Mouse (Mus musculus): Measurements from ENCODE around the gene Znrd1. TPM values are rescaled to one million over a fixed set of nuclear protein-coding genes. Genes with fewer than 3 reads are reported as not detected.

The Znrd1 gene
- total RNA-seq, 2 experiments from 2014 or later = 30.6 to 31.6 TPM

DNA sequence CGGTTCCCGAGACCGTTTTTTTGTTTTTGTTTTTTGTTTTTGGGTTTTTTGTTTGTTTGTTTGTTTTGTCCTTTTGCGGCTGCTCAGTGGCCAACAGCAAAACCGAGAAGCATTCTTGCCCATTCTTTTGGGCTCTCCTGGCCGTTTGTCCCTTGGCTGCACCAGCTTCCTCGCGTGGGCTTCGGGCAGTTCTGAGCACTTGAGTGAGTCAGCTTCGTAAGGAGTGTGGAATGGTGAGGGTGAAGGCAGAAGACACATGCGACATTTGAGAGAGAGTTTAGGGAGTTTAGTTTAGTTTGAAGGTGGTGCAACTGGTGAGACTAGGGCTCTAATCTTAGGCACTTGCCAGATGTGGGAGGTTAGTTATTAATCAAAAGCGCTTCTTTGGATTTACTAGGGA lies 525 bp upstream of the Znrd1 start:
- Histone ChIP-seq H3K4me3 (peak overlapping the region; percentile 94), H3K27ac (peak overlapping the region; percentile 88)
- peak in 1 of 2 experiments; percentile 26 for DNase-seq (ENCODE audit: extremely low spot score in 1 of 2, low spot score in 2 of 2)
- no peak for TF ChIP-seq CTCF (IDR thresholded peaks at IDR 0.05)
- intact Hi-C loops (cut with DNase I) = loop anchor here (1.0 to 5.0 kb wide), 4 partner anchors 17 to 122 kb away; partner anchors contain the start of genes Rnf39 and Trim26

DNA sequence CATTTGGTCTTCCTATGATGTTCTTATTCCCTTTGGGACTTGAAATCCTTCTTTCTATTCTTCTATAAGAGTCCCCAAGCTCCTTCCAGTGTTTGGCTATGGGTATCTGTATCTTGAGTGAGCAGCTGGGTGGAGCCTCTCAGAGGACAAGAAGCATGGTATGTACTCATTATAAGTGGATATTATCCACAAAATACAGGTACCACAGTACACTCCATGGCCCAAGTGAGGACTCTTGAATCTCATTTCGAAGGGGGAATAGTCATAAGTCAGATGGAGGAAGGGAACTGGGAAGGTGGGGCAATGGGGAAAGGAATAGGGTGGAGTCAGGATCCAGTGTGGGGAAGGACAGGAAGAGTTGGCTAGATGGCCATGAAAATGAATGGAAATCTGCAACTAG lies 5.3 kb downstream of the Znrd1 start:
- intact Hi-C loops (cut with DNase I) = no loop called here
- no peak for DNase-seq (ENCODE audit: extremely low spot score in 1 of 2, low spot score in 2 of 2)
- H3K4me3 ChIP-seq = no peak overlapping the region
- no peak overlapping the region for H3K27ac ChIP-seq
- TF ChIP-seq CTCF (IDR thresholded peaks at IDR 0.05) = no peak

DNA sequence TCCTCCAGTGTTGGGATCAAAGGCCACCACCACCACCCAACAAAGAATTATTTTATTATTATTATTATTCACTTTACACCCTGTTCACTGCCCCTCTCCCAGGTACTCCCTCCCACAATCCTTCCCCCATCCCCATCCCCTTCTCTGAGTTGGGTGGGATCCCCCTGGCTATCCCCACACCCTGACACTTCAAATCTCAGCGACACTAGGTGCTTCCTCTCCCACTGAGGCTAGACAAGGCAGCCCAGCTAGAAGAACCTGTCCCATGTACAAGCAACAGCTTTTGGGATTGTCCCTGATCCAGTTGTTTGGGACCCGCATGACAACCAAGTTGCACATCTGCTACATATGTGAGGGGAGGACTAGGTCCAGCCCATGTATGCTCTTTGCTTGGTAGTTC lies 5.7 kb downstream of the Znrd1 start:
- DNase-seq (ENCODE audit: extremely low spot score in 1 of 2, low spot score in 2 of 2) = no peak
- Histone ChIP-seq H3K4me3 (no peak overlapping the region), H3K27ac (no peak overlapping the region)
- intact Hi-C loops (cut with DNase I) = no loop called here
- no peak for TF ChIP-seq CTCF (IDR thresholded peaks at IDR 0.05)

DNA sequence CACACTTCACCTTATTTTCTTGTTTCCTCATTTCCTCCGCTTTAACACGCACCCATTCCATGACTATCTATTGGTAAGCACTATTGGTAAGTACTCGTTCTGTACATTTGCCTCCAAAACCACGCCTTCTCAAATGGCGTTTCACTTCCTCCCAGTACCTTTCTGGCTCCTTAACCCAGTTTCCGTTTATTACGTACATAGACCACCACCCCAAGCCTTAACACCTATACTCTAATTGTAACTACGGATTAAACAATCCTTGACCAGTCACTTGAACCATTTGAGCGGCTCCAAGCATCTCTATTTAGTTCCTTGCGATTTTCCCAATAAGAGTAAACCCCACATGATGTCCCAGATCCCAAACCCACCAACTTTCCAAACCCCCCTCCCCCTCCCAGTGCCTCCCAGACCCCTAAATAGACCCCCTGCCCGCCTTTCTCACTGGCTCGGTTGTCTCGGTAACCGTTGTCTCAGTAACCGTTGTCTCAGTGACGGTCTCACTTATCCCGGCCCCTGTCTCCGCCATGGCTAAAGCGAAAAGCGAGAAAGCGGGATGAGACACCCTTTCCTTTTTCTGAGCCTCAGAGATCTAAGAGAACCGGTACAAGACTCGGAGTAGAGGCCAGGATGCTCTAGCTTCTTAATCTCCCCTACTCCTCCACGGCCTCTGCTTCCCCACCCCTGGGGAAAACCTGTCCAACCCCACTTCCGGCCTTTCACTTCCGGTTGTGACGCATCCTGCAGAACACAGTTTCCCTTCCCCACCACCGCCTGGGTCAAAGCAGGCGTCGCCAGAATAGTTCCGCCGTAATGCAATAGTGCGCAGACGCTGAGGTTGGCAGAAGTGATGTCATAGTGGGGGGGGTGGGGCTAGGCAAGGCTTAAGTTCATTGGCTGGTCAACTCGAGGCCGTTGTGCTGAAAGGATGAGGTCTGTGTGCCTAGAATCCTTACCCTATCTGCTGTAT lies 7.1 kb downstream of the Znrd1 start, which contains the start of gene Ppp1r11:
Gene Ppp1r11 (minus strand): TSS at position 761 of the 967 bp plus-strand sequence.
- Histone ChIP-seq H3K27ac (peak within 1 kb of the TSS; percentile 81), H3K4me3 (peak within 1 kb of the TSS; percentile 76)
- peak; percentile 93 to 96 for DNase-seq (ENCODE audit: extremely low spot score in 1 of 2, low spot score in 2 of 2)
- intact Hi-C loops (cut with DNase I) = no loop called here
- TF ChIP-seq CTCF (IDR thresholded peaks at IDR 0.05) = no peak

DNA sequence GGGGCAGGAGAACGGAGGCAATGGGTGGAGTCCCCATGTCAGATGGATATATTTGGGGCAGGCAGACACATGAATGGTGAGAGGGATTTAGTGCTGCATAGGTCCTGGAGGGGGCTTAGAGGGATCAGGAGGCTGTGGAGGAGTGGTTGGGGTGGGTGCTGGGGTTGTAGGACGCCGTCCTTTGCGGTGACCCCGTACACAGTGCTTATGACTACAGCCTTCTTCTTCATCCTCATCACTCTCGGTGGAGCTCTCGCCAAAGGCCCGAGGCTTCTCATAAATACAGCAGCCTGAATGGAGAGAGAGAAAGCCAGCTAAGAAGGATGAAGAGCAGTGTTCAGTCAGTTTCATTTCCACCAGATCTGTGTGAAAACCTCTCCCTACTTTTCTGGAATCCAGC lies 9.1 kb downstream of the Znrd1 start:
- Histone ChIP-seq H3K27ac (no peak overlapping the region), H3K4me3 (no peak overlapping the region)
- intact Hi-C loops (cut with DNase I) = no loop called here
- DNase-seq (ENCODE audit: extremely low spot score in 1 of 2, low spot score in 2 of 2) = no peak
- TF ChIP-seq CTCF (IDR thresholded peaks at IDR 0.05) = no peak

DNA sequence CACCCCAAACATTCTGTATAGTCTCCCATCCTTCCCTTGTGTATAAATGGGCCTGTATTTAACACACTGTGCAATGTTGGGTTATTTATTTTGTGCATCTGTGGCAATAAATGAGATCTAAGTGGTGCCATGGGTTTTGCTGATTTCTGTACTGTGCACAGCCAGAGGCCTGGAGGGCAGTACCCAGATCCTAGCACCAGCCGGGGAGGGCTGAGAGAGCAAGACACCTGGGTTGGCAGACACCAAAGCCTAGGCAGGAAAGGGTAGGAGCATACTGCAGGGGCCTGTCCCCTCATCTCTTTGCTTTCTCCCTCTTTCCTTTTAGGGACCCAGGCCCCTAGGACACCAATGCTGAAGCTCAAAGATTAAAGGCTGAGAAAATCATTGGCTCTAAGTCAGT lies 10.1 kb downstream of the Znrd1 start:
- H3K4me3 ChIP-seq = no peak overlapping the region
- intact Hi-C loops (cut with DNase I) = no loop called here
- no peak for TF ChIP-seq CTCF (IDR thresholded peaks at IDR 0.05)
- no peak for DNase-seq (ENCODE audit: extremely low spot score in 1 of 2, low spot score in 2 of 2)
- H3K27ac ChIP-seq = no peak overlapping the region

DNA sequence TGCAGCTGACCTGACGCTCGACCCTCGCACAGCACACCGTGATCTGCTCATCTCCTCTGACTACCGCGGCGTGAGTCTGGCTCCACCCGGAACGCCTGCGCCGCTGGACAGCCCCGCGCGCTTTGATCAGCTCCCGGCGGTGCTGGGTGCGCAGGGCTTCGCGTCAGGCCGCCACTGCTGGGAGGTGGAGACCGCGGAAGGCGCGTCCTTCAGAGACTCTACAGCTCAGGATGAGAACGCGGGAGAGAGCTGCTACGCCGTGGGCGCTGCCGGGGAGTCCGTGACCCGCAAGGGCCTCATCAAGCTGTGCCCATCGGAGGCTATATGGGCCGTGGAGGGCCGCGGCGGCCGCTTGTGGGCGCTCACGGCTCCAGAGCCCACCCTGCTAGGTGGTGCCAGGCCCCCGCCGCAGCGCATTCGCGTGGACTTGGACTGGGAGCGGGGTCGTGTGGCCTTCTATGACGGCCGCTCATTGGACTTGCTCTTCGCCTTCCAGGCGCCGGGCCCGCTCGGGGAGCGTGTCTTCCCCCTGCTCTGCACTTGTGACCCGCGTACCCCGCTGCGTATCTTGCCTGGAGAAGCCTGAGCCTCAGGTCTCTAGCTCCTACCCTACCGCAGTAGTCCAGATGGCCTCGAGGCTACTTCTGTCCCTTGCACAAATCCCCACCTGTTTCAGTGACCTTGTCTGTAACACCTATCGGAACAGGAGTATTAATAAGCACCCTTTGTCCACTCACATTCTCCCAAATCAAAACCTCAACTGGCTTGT lies 11.1 kb downstream of the Znrd1 start:
- H3K4me3 ChIP-seq = peak overlapping the region; percentile 55
- H3K27ac ChIP-seq = peak overlapping the region; percentile 87
- intact Hi-C loops (cut with DNase I) = loop anchor here (2.0 kb wide), 1 partner anchor 100 kb away; no protein-coding TSS in a partner anchor
- DNase-seq (ENCODE audit: extremely low spot score in 1 of 2, low spot score in 2 of 2) = peak; percentile 67 to 71
- peak; percentile 33 for TF ChIP-seq CTCF (IDR thresholded peaks at IDR 0.05)

DNA sequence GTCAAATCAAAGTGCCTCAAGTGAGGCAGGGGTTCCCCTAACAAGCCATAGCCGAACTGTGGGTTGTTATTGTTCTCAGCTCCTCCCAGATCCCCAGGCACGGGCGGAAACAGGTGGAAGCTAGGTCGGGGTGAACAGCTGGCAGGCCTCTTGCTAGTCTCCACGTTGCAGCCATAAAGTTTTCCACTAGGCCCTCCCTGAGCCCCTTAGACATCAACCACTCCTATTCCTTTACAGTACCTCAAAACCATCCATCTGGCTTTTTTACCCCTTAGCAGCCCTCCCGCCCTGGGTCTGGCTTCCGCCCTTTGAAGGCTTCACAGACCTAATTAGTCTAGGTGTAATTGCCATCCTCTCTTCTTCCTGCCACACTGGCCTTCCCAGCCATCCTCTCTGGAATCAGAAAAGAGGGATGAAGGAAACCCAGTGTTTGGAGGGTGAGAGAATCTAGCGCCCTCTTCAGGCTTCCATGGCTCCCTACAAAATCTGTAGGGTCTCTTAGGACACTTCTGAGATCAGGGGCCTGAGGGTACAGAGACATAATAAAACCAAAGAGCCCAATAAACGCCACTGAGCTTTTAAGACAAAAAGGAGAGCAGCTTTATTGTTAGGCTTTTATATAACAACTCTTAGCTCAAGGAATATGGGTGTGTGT lies 14.1 kb downstream of the Znrd1 start:
- peak in 1 of 2 experiments; percentile 36 for DNase-seq (ENCODE audit: extremely low spot score in 1 of 2, low spot score in 2 of 2)
- peak overlapping the region; percentile 39 for H3K4me3 ChIP-seq

DNA sequence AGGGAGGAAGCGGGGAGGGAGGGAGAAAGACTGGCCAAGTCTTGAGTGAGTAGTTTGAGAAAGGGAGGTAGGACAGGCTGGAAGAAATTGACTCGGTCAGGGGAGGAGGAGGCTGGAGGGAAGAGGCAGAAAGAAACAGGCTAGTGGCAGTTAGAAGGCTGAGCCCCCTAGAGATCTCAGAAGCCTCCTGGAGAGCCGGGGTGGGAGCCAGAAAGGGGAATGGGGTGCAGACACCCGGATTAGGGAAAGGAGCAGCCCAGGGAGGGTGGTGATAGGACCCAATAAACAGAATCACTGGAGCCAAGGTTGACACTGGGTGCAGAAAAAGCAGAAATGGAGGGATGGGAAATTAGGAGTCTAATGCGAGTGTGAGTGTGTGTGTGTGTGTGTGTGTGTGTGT lies 14.7 kb downstream of the Znrd1 start:
- Histone ChIP-seq H3K27ac (peak overlapping the region; percentile 89), H3K4me3 (peak overlapping the region; percentile 58)
- DNase-seq (ENCODE audit: extremely low spot score in 1 of 2, low spot score in 2 of 2) = no peak
- no peak for TF ChIP-seq CTCF (IDR thresholded peaks at IDR 0.05)
- intact Hi-C loops (cut with DNase I) = loop anchor here (2.0 kb wide), 1 partner anchor 15 kb away; no protein-coding TSS in a partner anchor

More for the DNA sequence above, 14.1 kb downstream of the Znrd1 start:
- intact Hi-C loops (cut with DNase I) = no loop called here
- TF ChIP-seq CTCF (IDR thresholded peaks at IDR 0.05) = peak; percentile 61
- H3K27ac ChIP-seq = no peak overlapping the region

DNA sequence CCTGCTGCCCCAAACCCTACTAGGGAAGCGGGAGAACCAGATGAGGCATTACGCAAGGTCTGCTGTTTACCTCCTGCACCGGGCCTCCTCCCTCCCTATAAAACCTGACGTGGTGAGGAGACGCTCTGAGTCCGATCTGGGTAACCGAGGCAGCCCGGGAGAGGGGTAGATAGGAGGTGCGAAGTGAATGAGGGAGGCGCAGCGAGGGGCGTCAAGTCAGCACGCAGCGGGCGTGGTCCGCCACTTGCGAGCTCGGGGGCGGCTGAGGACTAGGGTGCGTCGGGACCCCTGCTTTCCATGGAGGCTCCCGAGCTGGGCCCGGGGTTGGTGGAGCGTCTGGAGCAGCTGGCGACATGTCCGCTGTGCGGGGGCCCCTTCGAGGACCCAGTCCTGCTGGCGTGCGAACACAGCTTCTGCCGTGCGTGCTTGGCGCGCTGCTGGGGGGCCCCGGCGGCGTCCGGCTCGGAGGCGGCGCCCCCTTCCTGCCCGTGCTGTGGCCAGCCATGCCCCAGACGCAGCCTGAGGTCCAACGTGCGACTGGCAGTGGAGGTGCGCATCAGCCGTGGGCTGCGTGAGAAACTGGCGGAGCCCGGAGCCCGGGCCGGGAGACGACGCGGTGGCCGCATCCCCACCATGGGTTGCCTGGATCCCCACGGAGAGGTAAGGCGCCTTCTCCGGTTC lies 15.4 kb downstream of the Znrd1 start, which contains the start of gene Rnf39:
Gene Rnf39 (plus strand): TSS at position 128 of the 681 bp plus-strand sequence.
- TF ChIP-seq CTCF (IDR thresholded peaks at IDR 0.05) = no peak
- H3K4me3 ChIP-seq = peak within 1 kb of the TSS; percentile 58
- intact Hi-C loops (cut with DNase I) = loop anchor here (1.0 to 2.0 kb wide), 2 partner anchors 14 to 15 kb away; partner anchors contain the start of genes Znrd1 and Znrd1as
- peak in 1 of 2 experiments; percentile 59 for DNase-seq (ENCODE audit: extremely low spot score in 1 of 2, low spot score in 2 of 2)
- H3K27ac ChIP-seq = peak within 1 kb of the TSS; percentile 89
